Mouse (Mus musculus) testis, postnatal 10 days (tissue): ENCODE results near the gene Lnp1.
"Not testable (repeated sequence)": the region's sequence is repeated elsewhere in the genome, so short reads cannot be mapped to it uniquely, and the experiment has no call there.

Experiments used
- DNase-seq: peaks from one replicate; pipeline ENCODE4 v3.0.0; 2021; ENCODE audit warnings: low spot score

Lnp1 gene

GRCm38 (mm10) chr16:56928023-56928422 lies at the start of gene Lnp1:
Gene Lnp1, minus strand, starts transcription at chr16:56928061.
- DNase-seq, result no peak

GRCm38 (mm10) chr16:56974646-56975045 lies 46.8 kb upstream of the Lnp1 start:
- no peak for DNase-seq

- DNase-seq, result not testable (repeated sequence)
Observed at GRCm38 (mm10) chr16:56958311-56958710, 30.4 kb upstream of the Lnp1 start.

- no peak for DNase-seq
Observed at GRCm38 (mm10) chr16:56949085-56949484, 21.2 kb upstream of the Lnp1 start.

- DNase-seq, result no peak
Observed at GRCm38 (mm10) chr16:56942341-56942740, 14.5 kb upstream of the Lnp1 start.

GRCm38 (mm10) chr16:56920102-56920657 lies 7.7 kb downstream of the Lnp1 start:
- no peak for DNase-seq

- DNase-seq, result no peak
Observed at GRCm38 (mm10) chr16:56917230-56917629, 10.6 kb downstream of the Lnp1 start.

- DNase-seq, result no peak
Observed at GRCm38 (mm10) chr16:56908986-56909385, 18.9 kb downstream of the Lnp1 start.

GRCm38 (mm10) chr16:56902206-56902605 lies 25.7 kb downstream of the Lnp1 start:
- not testable (repeated sequence) for DNase-seq

- DNase-seq, result no peak
Observed at GRCm38 (mm10) chr16:56891583-56891982, 36.3 kb downstream of the Lnp1 start.

GRCm38 (mm10) chr16:56886616-56887116 lies 41.2 kb downstream of the Lnp1 start:
- no peak for DNase-seq

- peak; percentile 94 for DNase-seq
Observed at GRCm38 (mm10) chr16:56885824-56886615, 41.8 kb downstream of the Lnp1 start, which contains the start of gene Tmem45a. Gene Tmem45a, minus strand, starts transcription at chr16:56886166.

GRCm38 (mm10) chr16:56884811-56885210 lies 43.0 kb downstream of the Lnp1 start:
- no peak for DNase-seq

GRCm38 (mm10) chr16:56873410-56873809 lies 54.5 kb downstream of the Lnp1 start:
- no peak for DNase-seq

- DNase-seq, result no peak
Observed at GRCm38 (mm10) chr16:56870458-56870857, 57.4 kb downstream of the Lnp1 start.

- no peak for DNase-seq
Observed at GRCm38 (mm10) chr16:56868361-56868760, 59.5 kb downstream of the Lnp1 start.

- DNase-seq, result no peak
Observed at GRCm38 (mm10) chr16:56867591-56867990, 60.3 kb downstream of the Lnp1 start.
